ENCODE assay signal across 9 mouse cellular contexts in the genomic region with DNA sequence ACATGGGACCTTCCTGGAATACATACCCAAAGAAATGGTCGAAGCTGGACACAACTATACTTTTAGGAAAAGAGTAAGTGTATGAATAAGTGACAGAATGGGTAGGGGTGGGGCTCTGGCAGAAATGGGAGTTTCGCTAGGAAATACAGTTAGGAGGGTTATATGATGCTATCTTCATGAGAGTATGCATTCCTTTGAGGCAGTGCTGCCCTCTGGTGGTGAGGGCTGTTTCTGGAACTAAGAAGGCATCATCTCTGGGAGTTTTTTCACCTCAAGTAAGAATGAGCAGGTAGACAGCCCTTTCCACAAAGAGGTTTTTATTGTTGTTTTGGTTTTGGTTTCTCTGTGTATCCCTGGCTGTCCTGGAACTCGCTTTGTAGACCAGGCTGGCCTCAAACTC. TPM values are rescaled to one million over a fixed set of nuclear protein-coding genes. Genes with fewer than 3 reads are reported as not detected.
A peak's percentile ranks its signal among the peaks of the same experiment; 100 is the strongest.
DNase-seq lines count a peak whose midpoint lies in the region; ATAC-seq and TF ChIP-seq lines count a peak whose summit lies in the region.
"Had no signal": no experiment of that assay in that cellular context is flagged by ENCODE, and none has a peak within 500 bp of the region (broad histone marks: within the 10 kb centered on the region; RNA-seq: fewer than 3 reads in every experiment).

No protein-coding gene starts in this region.

- H3K27ac ChIP-seq in heart, embryonic 12.5 days (ENCODE audit: poor library complexity, severe bottlenecking), result no peak overlapping the region
- H3K27ac ChIP-seq in cortical plate, adult 2 months (ENCODE audit: insufficient read depth, low read length), result no peak overlapping the region
- H3K27ac ChIP-seq in heart, embryonic 16.5 days (ENCODE audit: low read length), result no peak overlapping the region
- H3K27ac ChIP-seq: midbrain, embryonic 12.5 days had no signal

- H3K9me3 ChIP-seq in heart, embryonic 12.5 days (replicated peaks), result no peaks in the 10 kb centered on the region; the same call in 1 of the 2 replicates
- H3K9me3 ChIP-seq in heart, embryonic 16.5 days (replicated peaks; ENCODE audit: control insufficient read depth, low read length), result no peaks in the 10 kb centered on the region
- H3K9me3 ChIP-seq: midbrain, embryonic 12.5 days had no signal

- TF ChIP-seq CTCF in cortical plate, adult 2 months (IDR thresholded peaks at IDR 0.05; ENCODE audit: extremely low read depth, insufficient read depth, low read length), result peak; percentile 78

- WGBS in heart, embryonic 12.5 days, result 32% methylated on average over 3 of the region's 3 CpGs
- WGBS in heart, embryonic 16.5 days, result 29% methylated on average over 3 of the region's 3 CpGs

- H3K9ac ChIP-seq in heart, embryonic 12.5 days, result no peak overlapping the region
- H3K9ac ChIP-seq in heart, embryonic 16.5 days (ENCODE audit: low read length), result no peak overlapping the region
- H3K9ac ChIP-seq: midbrain, embryonic 12.5 days had no signal

- peaks cover 43% of the 10 kb centered on the region for H3K36me3 ChIP-seq in heart, embryonic 12.5 days
- peaks cover 28% of the 10 kb centered on the region for H3K36me3 ChIP-seq in heart, embryonic 16.5 days (ENCODE audit: control insufficient read depth, insufficient read depth)
- H3K36me3 ChIP-seq in splenic B cell, adult 2 months (ENCODE audit: control insufficient read depth, insufficient read depth, low read length, poor library complexity, severe bottlenecking), result peaks cover 3% of the 10 kb centered on the region; the same call in 1 of the 2 replicates

- H3K27me3 ChIP-seq in heart, embryonic 12.5 days (replicated peaks), result peaks cover 22% of the 10 kb centered on the region
- no peaks in the 10 kb centered on the region for H3K27me3 ChIP-seq in heart, embryonic 16.5 days (ENCODE audit: control insufficient read depth, insufficient read depth, low read length)
- H3K27me3 ChIP-seq in splenic B cell, adult 2 months (ENCODE audit: control insufficient read depth, insufficient read depth, low read length, poor library complexity, severe bottlenecking), result no peaks in the 10 kb centered on the region

- no peak overlapping the region for H3K4me3 ChIP-seq in heart, embryonic 12.5 days
- H3K4me3 ChIP-seq in cortical plate, adult 2 months (ENCODE audit: insufficient read depth, low read length), result no peak overlapping the region
- H3K4me3 ChIP-seq in heart, embryonic 16.5 days (ENCODE audit: low read length), result no peak overlapping the region
- H3K4me3 ChIP-seq: midbrain, embryonic 12.5 days had no signal

- H3K4me1 ChIP-seq in heart, embryonic 12.5 days (replicated peaks), result no peaks in the 10 kb centered on the region
- no peaks in the 10 kb centered on the region for H3K4me1 ChIP-seq in cortical plate, adult 2 months (ENCODE audit: control insufficient read depth, insufficient read depth, low read length)
- no peaks in the 10 kb centered on the region for H3K4me1 ChIP-seq in heart, embryonic 16.5 days (ENCODE audit: control insufficient read depth, insufficient read depth, low read length)
- H3K4me1 ChIP-seq: midbrain, embryonic 12.5 days had no signal

- no peak for ATAC-seq in heart, embryonic 12.5 days (ENCODE audit: insufficient number of reproducible peaks, low FRiP score)
- peak; percentile 32 for ATAC-seq in activated CD4-positive, CD25-positive, alpha-beta regulatory T cell, adult 4 months
- ATAC-seq in heart, embryonic 16.5 days (replicated peaks; ENCODE audit: extremely low read depth, insufficient read depth, low FRiP score), result 0 out of 2 replicates have a peak, but pooled peaks have one; percentile 32

- DNase-seq in heart, adult 11 months, result peak; percentile 91
- peak; percentile 58 to 77 for DNase-seq in layer of hippocampus, postnatal 14 days (ENCODE audit: low spot score in 2 of 2)
- peak; percentile 77 for DNase-seq in mesoderm, embryonic 11.5 days (ENCODE audit: low read depth, low spot score)
- peak; percentile 86 for DNase-seq in splenic B cell, adult 2 months (ENCODE audit: low read depth, low spot score)

- no peak for TF ChIP-seq POLR2A in cortical plate, adult 2 months (IDR thresholded peaks at IDR 0.05; ENCODE audit: extremely low read depth, insufficient read depth, low read length)

- no peak overlapping the region for H3K4me2 ChIP-seq in heart, embryonic 12.5 days
- no peak overlapping the region for H3K4me2 ChIP-seq in heart, embryonic 16.5 days (ENCODE audit: low read depth, low read length)
- H3K4me2 ChIP-seq: midbrain, embryonic 12.5 days had no signal

RNA-seq across cellular contexts. Expression of a gene that starts 5.5 kb away (rescaled TPM):
- not detected in 2 replicates for polyA plus RNA-seq in heart, embryonic 12.5 days (2016; fragmentation: Nextera tagmentation; extraction: Ambion mirVana)
- polyA plus RNA-seq in activated CD4-positive, CD25-positive, alpha-beta regulatory T cell, adult 4 months (2017; shearing (Covaris generic)), result not detected
- polyA plus RNA-seq in cortical plate, adult 2 months (2012; rRNA removed), result not detected in 2 replicates
- polyA plus RNA-seq in heart, embryonic 16.5 days (2015; fragmentation: Nextera tagmentation; extraction: Ambion mirVana), result not detected in 2 replicates
- total RNA-seq in layer of hippocampus, postnatal 14 days (2021), result not detected
- polyA plus RNA-seq: midbrain, embryonic 12.5 days had no signal

RNA-seq across cellular contexts. Expression of a gene that starts 19.4 kb away (rescaled TPM):
- 30.2 and 31.3 TPM in 2 replicates for polyA plus RNA-seq in heart, embryonic 12.5 days (2016; fragmentation: Nextera tagmentation; extraction: Ambion mirVana)
- 1 to 10 TPM; 9.2 to 9.6 TPM for polyA plus RNA-seq in activated CD4-positive, CD25-positive, alpha-beta regulatory T cell, adult 4 months (2017; shearing (Covaris generic))
- 53.5 and 56.1 TPM in 2 replicates for polyA plus RNA-seq in cortical plate, adult 2 months (2012; rRNA removed)
- 34.4 and 35.4 TPM in 2 replicates for polyA plus RNA-seq in heart, embryonic 16.5 days (2015; fragmentation: Nextera tagmentation; extraction: Ambion mirVana)
- 10 to 100 TPM; 51.1 to 54.6 TPM for total RNA-seq in layer of hippocampus, postnatal 14 days (2021)

RNA-seq across cellular contexts. Expression of a gene that starts 30.7 kb away (rescaled TPM):
- not detected in 2 replicates for polyA plus RNA-seq in heart, embryonic 12.5 days (2016; fragmentation: Nextera tagmentation; extraction: Ambion mirVana)
- not detected for polyA plus RNA-seq in activated CD4-positive, CD25-positive, alpha-beta regulatory T cell, adult 4 months (2017; shearing (Covaris generic))
- polyA plus RNA-seq in cortical plate, adult 2 months (2012; rRNA removed), result not detected in 2 replicates
- polyA plus RNA-seq in heart, embryonic 16.5 days (2015; fragmentation: Nextera tagmentation; extraction: Ambion mirVana), result not detected in 2 replicates
- not detected for total RNA-seq in layer of hippocampus, postnatal 14 days (2021)
- polyA plus RNA-seq: midbrain, embryonic 12.5 days had no signal

RNA-seq across cellular contexts. Expression of a gene that starts 35.6 kb away (rescaled TPM):
- 26.0 and 27.7 TPM in 2 replicates for polyA plus RNA-seq in heart, embryonic 12.5 days (2016; fragmentation: Nextera tagmentation; extraction: Ambion mirVana)
- polyA plus RNA-seq in activated CD4-positive, CD25-positive, alpha-beta regulatory T cell, adult 4 months (2017; shearing (Covaris generic)), result 1 to 10 TPM; 4.9 to 9.3 TPM
- 37.4 and 37.9 TPM in 2 replicates for polyA plus RNA-seq in cortical plate, adult 2 months (2012; rRNA removed)
- polyA plus RNA-seq in heart, embryonic 16.5 days (2015; fragmentation: Nextera tagmentation; extraction: Ambion mirVana), result 22.2 and 22.5 TPM in 2 replicates
- total RNA-seq in layer of hippocampus, postnatal 14 days (2021), result 10 to 100 TPM; 25.7 to 26.8 TPM
